Mouse (Mus musculus): ENCODE data around the gene Galnt18.

Galnt18 gene

DNA sequence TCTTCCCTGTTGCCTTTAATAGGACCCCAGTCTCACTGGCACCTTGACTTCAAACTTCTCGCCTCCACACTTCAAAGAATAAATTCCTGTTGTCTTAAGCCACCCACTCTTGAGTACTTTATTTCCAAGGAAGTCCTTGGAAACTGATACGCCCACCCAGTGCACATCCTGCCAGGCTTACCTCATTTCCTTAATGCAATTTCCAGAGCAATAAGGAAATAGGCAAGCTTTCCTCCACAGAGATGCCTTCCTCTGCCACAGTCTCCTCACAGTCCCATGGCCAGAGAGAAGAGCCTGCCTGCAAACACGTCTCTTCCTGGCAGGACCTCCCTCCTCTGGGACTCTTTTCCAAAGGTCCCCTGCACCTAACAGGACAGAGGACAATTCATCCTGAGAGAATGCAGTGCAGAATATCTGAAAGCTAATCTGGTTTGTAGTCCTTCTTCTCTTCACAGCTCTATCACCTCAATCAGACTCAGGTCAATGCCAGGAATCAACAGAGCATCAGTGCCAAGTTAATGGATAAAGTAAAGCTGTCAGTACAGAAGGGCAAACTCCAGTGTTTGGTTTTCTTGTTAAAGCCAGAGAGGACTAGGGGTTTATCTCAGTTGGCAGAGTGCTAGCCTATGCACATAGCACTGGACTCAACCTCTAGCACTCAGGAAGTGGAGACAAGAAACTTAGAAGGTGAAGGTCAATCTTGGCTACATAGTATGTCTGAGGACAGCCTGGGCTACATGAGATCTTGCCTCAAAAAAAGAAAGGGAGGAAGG lies 65.8 kb downstream of the Galnt18 start:
- DNase-seq (ENCODE audit: low spot score in 2 of 2), result no peak

DNA sequence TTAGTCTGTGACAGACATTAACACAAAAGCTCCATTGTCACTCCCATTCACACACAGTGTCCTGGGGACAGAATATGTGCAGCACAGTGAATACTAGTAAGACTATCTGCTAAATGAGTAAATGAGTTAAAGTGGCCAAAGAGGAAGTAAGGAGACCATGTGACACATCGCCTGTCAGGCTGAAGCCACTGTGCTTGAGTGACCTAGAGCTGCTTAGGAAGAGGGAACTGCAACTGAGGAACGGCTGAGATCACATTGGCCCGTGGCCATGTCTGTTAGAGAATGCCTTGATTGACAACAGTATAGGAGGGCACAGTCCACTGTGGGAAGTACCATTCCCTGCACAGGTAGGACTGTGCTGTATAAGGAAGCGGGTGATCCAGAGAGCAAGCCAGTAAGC lies 67.0 kb downstream of the Galnt18 start:
- DNase-seq (ENCODE audit: low spot score in 2 of 2), result no peak

DNA sequence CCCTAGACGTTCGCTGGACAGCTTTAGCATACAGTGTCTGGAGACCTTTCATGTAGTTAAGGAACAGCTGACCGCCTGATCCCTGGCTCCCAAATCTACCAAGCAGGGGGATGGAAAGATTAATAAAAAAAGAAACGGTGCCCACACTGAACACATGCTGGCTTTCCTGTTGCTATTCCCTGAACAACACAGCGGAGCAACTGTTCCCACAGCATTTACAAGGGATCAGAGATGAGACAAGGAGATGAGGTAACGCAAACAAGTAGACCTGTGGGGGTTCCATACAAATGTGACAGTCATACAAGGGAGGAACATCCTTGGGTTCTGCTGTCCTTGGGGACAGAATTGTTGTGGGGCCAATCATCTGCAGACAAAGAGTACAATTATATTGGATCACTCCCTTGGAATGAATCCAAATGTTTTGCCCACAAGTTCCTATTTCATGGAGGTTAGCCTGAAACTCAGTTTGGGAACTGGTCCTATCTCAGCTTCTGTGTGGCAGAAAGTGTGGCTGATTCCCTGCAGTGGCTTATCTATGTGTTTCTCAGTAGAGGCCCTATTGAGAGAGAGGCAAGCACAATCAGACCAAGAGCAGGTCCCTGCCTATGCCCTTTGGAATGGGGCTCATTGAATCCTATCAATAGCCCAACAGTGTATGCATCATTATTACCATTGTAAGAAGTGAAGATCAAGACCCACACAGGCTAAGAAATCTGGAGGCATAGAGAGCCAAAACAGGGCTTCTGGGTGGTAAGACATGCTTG lies 68.5 kb downstream of the Galnt18 start:
- DNase-seq (ENCODE audit: low spot score in 2 of 2), result no peak

DNA sequence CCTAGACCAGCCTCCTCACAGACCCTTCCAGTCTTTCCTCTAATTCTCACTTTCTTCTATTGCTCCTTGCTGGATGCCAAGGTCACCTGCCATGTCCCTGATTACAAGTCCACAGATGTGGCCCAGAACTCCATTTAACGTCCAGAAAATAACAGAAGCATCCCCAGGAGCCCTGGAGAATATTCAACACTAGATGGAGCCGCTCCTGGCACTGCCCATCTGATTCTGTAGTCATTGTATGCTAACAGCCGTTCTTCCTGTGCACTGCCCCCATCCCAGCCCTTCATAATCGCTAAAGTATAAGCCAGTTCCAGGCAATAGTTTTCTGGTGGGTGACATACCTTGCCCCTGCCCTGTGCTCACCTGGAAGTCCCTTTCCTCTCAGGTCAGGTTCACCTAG lies 69.5 kb downstream of the Galnt18 start:
- no peak for DNase-seq (ENCODE audit: low spot score in 2 of 2)

DNA sequence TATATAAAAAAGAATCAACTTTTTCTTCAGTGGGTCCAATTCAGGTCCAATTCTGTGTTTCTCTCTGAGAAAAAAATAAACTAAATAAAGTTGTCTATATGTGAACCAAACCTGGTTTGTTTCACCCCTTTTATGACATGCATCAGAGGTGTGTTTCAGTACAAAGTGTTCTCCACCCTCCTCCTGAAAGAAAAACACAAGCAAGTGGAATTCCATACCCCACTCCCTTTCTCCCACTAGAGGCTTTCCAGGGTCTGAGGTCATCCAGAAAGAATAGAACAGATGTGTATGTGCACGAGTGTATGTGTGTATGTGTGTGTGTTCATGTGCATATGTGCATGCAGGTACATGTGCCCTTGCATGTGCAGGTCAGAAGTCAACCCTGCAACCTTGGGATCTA lies 71.2 kb downstream of the Galnt18 start:
- DNase-seq (ENCODE audit: low spot score in 2 of 2), result no peak

DNA sequence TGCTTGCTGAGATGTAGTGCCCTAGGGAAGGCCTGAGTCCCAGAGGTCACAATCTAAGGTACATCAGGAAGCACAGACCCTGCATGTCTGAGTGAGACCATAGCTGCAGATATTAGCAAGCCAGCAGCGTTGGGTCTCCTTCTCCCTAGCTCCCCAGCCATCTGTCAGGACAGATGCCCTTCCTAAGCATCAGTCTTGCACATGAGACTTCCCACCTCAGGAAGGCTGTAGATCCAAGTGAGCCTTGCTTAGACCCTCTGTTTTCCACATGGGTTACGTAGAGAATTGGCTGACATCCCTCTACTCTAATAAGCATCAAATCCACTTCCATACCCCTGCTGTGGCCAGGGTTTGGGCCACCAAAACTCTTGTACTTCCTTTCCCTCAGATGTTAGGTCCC lies 76.8 kb downstream of the Galnt18 start:
- no peak for DNase-seq (ENCODE audit: low spot score in 2 of 2)

DNA sequence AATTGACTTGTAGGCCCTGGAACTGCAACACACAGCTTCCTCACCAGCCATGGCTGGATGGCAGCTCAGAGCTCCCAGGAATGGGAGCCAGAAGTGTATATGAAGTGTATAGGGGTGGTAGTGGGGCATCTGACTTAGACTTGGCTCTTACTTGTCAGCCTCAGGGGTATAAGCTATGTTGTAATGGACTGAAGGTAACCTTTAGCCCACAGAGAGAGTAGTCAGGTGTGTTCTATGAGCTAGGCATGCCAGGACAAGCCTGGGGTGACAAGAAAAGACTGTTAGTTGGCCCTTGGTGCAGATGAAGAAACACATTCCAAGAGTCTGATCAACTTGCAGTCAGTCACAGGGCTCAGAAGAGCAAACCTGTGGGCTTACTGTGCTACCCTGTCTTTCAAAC lies 78.0 kb downstream of the Galnt18 start:
- DNase-seq (ENCODE audit: low spot score in 2 of 2), result no peak

DNA sequence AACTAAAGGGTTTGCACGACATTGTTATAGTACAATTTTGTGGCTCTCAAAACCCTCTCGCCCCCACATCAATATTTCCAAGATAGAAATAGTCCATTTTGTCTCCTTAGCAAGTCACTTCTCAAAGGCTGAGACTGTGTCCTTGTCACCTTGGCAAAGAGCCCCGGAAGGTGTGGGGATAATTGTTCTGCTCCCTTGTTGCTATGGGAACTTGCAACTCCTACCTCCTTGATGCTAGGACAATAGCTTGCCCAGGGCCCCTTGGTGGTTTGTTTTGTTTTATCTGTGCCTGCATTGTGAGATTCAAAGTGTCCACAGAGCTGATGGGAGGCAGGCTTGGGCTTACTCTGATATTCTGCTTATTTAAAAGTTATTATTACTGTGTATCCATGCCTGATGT lies 80.3 kb downstream of the Galnt18 start:
- no peak for DNase-seq (ENCODE audit: low spot score in 2 of 2)

DNA sequence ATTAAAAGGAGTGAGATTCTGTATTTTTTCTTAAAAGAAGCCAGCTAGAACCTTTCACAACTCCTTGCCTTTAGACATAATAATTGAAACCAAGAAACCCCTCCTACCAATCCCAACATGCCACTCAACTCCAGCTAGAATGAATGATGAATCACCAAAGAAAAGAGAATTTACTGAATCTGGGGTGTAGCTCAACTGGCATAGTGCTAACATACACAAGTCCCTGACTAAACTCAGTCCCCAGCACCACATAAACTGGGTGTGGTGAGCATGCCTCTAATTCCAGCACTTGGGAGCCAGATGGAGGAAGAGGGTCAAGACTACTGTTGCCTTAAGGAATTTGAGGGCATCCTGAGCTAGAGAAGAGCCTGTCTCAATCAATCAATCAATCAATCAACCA lies 83.6 kb downstream of the Galnt18 start:
- no peak for DNase-seq (ENCODE audit: low spot score in 2 of 2)

DNA sequence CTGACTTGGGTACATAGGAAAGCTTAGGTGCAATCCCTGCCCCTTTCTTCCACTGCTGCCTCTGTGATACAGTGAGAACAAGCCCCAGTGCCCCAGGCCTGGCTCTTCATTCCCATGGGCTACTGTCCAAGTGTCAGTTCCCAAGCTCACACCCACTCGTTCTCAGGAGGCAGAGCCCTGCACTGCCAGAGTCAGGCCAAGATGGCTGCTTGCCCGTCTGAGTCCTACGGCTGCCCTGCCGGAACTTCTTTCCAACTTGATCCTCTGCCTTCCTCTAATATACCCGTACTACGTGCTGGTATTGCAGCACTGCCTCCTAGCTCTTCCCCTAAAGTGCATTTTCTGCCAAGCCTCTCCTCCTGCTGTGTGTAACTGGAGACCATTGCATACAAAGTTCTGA lies 85.5 kb downstream of the Galnt18 start:
- no peak for DNase-seq (ENCODE audit: low spot score in 2 of 2)

DNA sequence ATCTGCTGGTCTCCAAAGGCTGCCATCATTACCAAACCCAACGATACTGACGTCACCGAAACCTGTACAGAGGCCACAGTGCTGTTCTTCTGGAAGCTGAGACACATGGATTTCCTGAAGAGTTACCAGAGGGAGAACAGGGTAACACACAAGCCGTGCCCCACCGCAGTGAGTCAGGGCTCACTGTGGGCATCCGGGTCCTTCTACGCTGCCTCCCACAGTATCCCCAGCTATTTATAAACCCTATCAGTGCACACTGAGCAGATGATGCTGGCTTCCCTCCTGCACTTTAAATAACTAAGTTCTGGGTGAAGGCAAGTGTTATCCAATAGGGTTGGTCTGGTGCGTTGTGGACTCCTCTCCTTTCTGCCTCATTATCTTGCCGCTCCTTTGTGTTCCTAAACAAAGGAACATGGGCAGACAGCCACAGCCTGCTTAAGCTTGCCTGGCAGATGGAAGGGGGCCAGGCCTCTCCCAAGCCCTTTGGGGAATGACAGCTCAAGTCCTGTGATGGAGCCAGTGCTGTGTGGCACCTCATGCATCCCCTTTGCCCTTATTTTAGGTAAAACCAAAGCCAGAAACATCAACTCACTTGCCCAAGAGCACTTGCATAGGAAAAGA lies 87.0 kb downstream of the Galnt18 start:
- no peak for DNase-seq (ENCODE audit: low spot score in 2 of 2)

DNA sequence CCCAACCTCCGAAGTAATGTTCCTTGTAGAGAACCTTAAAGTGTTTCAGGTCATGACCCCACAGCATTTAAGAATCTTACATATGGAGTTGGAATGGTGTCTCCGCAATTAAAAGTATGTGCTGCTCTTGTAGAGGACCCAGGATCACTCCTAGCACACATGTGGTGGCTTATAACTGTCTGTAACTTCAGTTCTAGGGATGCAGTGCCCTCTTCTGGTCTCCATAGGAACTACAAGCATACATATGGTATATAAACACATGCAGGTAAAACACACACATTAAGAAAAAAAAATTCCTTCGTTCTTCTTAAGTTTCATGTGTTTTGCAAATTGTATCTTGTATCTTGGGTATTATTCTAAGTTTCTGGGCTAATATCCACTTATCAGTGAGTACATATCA lies 99.7 kb downstream of the Galnt18 start:
- DNase-seq (ENCODE audit: low spot score in 2 of 2), result no peak

DNA sequence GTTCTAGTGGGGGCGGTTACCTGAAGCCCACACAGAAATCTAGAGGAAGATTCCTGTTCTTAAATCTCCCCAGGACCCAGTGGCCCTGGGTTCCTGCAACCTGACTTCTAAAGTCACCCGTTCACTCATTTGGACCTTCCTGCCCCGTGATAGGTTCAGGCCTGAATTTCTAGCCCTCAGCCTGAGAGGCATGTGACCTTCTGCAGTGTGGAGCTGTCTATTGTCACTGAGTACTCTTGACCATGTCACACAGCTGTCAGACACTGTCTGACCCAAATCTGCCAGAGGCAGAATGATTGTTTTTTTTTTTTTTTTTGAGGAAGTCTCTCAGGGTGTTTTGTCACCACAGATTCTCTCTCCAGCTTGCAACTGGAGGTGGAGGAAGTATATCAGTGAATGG lies 103.3 kb downstream of the Galnt18 start:
- no peak for DNase-seq (ENCODE audit: low spot score in 2 of 2)

DNA sequence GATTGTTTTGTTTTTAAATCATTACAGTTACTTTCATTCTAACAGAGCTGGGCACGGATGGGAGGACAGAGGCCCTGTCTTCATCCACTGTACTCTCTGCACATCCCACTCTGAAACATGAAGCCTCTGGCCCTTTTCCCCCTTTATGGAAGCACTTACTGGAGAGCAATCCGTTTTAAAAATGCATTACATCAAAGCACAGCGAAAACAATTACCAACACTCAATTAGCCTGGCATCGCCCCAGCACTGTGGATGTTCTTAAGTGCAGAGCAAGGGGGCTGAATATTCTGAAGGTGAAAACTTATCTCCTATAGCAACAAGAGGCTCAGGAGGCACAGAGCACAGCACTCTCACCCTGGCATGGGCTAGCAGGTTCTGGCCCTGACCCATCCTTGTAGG lies 107.3 kb downstream of the Galnt18 start:
- no peak for DNase-seq (ENCODE audit: low spot score in 2 of 2)

DNA sequence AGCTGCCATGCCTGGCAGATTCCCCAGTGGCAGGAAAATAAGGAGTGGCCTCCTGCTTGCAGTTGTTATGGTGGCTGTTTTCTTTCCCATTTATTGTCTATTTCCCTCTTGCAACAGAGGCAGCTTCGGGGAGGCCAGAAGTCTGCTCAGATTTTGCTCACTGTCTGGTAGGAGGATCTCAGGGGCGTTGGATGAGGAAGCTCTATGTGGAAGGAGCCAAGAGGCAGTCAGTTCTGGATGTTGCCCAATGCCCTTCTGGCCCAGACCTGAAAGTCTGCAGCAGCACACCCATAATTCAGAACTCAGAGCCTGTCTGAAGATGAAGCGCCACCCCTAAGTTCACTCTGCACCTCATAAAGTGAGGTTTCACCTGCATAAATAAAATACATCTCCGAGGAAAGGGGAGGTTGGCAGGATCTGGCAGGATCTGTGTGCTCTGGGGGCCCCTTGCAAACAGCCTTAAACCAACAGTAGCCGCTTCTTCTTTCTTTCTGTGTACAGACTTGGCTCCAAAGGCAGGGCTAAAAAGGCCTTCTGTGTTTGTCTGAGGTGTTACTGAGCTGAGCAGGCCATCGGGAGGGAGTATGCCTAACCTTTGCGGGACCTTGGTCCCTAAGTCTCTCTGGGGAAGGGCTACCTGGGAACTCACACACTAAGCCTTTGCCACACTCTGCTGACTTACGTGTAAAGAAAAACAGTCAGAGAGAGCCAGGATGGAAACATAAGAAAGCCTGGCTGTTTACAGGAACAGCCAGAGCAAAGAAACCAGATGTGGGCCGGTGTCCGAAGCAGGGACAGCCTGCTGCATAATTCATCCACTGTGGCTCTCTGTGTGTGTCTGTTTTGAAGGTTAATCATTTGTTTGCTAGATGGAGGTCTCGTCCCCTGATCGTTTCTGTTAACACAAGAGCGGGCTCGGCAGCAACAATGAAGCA lies 116.4 kb downstream of the Galnt18 start:
- DNase-seq (ENCODE audit: low spot score in 2 of 2), result no peak

DNA sequence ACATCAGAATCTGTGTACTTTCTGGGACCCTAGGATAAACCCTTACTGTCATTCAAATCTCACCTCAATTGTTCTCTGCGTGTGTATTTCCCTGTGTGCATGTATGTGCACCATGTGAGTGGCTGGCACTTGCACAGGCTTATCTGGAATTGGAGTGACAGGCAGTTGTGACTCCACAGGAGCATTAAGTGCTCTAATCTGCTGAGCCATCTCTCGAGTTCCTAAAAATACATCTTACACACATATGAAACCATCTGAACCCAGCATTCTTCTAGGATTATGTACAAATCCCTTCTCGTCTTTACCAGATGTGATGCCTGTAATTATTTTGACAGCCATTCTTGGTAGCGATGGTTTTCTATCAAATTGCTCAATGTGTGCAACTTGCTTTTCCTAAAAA lies 121.2 kb downstream of the Galnt18 start:
- no peak for DNase-seq (ENCODE audit: low spot score in 2 of 2)

DNA sequence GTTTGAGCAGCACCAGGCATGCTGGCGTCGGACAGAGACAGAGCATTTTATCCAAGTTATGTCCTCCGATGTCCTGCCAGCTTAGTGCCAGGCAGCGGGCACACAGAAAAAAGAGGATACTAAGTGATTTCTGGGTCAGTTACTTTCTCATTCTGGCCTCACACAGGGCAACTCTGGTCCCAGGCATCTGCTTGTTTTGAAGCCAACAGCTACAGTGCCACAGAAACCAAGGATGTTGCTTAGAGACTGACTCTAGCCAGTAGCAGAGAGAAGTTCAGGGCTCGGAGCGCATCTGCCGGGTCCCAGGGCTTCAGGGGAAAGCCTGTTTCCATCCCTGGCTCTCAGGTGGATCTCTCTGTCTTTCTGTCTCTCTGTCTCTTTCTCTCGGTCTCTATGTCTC lies 124.8 kb downstream of the Galnt18 start:
- DNase-seq (ENCODE audit: low spot score in 2 of 2), result no peak

DNA sequence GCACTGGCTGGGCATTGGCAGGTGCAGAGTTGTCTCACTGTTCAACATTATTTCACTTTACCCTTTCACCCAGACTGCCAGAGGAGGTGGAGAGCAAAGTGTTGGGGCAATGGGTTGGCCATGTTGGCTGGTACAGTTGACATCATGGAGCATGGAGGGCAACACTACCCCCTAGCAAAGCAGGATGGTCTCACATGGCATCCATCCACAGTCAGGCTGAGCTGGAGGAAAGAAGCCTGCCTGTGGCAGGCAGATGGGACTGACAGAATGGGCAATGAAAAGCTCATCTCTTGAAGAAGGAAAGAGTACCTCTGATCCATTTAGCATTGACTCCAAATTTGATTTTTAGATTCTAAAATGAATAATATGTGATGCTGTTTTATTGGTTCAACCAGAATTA lies 125.3 kb downstream of the Galnt18 start:
- DNase-seq (ENCODE audit: low spot score in 2 of 2), result no peak

DNA sequence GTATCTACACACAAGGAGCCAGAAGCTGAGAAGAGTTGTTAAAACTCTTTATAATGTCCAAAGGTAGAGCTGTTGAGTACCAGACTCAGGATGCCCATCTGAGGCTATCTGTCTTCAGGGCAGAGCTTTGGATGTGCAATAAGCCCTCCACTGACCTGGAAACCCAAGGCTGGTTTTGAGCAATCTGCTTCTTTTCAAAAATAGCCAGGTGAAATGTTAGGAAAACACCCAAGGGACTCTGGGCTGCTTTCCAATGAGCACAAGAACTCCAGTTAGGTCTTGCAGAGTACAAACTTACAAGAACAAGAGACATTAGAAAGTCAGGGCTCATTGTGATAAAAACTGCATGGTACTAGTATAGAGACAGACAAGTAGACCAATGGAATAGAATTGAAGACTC lies 135.4 kb downstream of the Galnt18 start:
- no peak for DNase-seq (ENCODE audit: low spot score in 2 of 2)

DNA sequence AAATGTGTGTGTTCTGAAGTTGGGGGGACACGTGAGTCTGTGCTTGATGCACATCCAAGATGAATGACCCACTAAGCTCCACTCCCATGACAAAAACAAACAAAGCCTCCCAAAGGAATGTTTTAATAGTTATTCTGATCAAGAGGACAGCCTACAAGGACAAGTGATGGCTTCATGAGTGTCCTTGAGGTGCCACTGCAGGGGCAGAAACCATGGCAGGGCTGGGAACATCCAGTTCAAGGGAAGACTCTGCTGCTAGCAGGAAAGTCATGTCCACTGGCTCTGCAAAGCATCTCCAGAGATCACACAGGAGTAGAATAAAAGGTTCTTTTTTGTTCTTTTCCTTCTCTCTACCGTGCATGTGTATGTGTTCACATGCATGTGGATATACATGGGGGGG lies 140.9 kb downstream of the Galnt18 start:
- no peak for DNase-seq (ENCODE audit: low spot score in 2 of 2)

DNA sequence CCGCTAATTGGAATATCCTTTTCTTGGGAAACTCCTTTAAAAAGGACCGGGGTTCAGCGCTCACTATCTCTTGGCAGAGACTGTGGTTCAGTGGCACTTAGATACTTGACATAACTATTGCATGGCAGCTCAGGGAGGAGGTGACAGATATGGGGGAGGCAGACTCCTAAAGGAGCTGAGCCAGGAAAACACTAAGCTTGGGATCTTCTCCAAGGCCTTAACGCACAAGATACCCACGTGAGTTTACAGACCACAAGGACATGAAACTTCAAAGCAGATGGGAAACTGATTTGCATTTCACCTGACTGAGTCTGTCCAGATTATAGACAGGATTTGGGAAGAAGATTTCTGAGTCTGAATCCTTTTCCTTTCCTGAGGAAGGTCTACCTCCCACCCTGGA lies 141.3 kb downstream of the Galnt18 start:
- DNase-seq (ENCODE audit: low spot score in 2 of 2), result no peak

DNA sequence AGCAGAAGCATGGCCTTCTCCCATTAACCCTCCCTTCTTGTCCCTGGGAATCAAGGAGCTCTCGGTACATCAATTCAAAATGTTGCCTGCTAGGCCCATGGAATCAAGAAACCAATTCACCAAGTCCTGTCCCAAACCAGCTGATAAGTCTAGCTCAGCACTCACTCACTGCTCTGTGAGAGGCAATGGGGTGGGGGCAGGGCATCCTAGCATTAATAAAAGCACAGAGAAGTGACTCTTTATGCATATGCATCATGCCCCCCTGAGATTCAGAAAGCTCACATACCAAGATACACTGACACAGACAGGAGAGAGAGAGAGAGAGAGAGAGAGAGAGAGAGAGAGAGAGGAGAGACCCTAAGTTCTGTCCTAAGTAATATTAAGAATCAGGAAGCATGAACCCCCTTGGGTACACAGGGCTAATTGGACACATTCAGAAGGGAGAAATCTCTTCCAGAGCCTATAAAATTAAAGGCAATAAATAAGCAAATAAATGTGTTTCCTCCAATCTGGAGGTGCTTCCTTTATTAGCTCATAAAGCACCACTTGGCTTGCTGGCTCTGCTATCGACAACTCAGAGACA lies 141.8 kb downstream of the Galnt18 start:
- no peak for DNase-seq (ENCODE audit: low spot score in 2 of 2)

Measured in spleen, postnatal 14 days (tissue).